Mouse (Mus musculus): Measurements from ENCODE around the gene Hoxa9. TPM values are rescaled to one million over a fixed set of nuclear protein-coding genes. Genes with fewer than 3 reads are reported as not detected.

Gene Hoxa9
- polyA plus RNA-seq, 1 experiment from 2014 or later = 0.26 TPM

DNA sequence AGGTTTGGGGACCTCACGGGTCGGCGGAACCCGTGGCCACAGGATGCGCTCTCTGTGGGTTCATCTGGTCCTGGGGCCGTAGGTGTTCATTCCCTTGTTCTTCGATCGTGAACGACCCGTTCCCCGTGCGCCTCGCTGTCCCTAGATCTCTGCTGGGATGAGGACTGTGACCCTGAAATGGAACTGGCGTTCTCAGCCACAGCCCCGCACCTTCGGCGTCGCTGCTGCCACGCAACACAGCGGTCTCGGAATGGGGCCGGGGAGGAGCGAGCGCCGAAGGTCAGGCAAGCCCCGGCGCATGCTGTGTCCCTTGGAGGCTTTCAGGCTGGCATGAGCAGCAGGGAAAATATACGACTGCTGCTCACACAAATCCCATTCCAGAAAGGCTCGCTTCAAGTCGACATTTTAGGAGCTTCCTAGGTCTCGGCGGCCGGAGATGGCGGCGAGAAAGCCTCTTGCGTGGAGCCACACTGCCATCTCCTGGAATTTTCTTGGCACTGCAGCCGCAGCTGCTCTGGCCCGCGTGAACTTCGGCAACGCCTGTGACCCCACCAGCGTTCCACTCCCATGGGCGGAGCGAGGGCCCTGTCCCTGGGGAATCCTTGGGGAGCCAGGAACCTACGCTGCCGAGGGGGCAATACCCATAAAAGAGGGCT is 9.4 kb downstream of the Hoxa9 start, which contains the start of gene Hoxa7:
Hoxa7 (minus strand) TSS at position 518 of the 656 bp plus-strand sequence.
- H3K4me3 ChIP-seq (ENCODE audit: low read depth, low read length) = peak within 1 kb of the TSS; percentile 58
- no peaks in the 10 kb centered on the region for H3K9me3 ChIP-seq (ENCODE audit: low read length)
- peak; percentile 86 for DNase-seq
- no peaks in the 10 kb centered on the region for H3K36me3 ChIP-seq (replicated peaks; ENCODE audit: insufficient read depth, low read length)
- peak; percentile 86 for ATAC-seq
- 1% methylated on average over 46 of the region's 46 CpGs for WGBS (ENCODE audit: insufficient replicate concordance)
- no peak within 1 kb of the TSS for H3K27ac ChIP-seq (ENCODE audit: low read depth)
- TF ChIP-seq EP300 (IDR thresholded peaks at IDR 0.05; ENCODE audit: low read depth) (no peak), CTCF (IDR thresholded peaks at IDR 0.05; ENCODE audit: low read depth) (peak; percentile 96)
- H3K27me3 ChIP-seq (ENCODE audit: insufficient read depth, low read length) = peaks cover 100% of the 10 kb centered on the region
- peaks cover 15% of the 10 kb centered on the region for H3K4me1 ChIP-seq (ENCODE audit: insufficient read depth)
- H3K9ac ChIP-seq (replicated peaks) = peak within 1 kb of the TSS; percentile 59
- H3K4me2 ChIP-seq (ENCODE audit: low read depth, low read length) = peak within 1 kb of the TSS; percentile 90

DNA sequence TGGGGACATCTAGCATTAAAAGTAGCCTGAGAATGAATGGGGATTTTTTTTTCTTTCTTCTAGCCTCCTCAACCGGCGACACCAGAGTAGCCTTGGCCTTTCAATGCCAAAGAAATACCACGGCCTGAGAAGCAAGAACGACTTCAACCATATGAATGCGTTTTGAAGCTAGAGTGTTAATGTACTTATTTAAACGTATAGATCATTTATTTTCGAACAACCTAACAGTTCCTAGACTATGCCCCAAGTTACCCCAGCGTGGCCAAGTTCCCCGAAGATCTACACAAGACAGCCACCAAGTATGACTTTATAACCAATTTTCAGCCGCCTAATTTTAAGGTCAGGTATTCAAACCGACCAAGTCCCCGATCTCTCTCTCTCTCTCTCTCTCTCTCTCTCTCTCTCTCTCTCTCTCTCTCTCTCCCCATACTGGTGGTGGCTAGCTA is 10.0 kb downstream of the Hoxa9 start:
- Histone ChIP-seq H3K4me1 (ENCODE audit: insufficient read depth) (peaks cover 13% of the 10 kb centered on the region), H3K27me3 (ENCODE audit: insufficient read depth, low read length) (peaks cover 100% of the 10 kb centered on the region), H3K4me2 (ENCODE audit: low read depth, low read length) (peak overlapping the region; percentile 90), H3K9ac (replicated peaks) (no peak overlapping the region; the same call in 1 of the 2 replicates), H3K36me3 (replicated peaks; ENCODE audit: insufficient read depth, low read length) (no peaks in the 10 kb centered on the region), H3K27ac (ENCODE audit: low read depth) (no peak overlapping the region), H3K4me3 (ENCODE audit: low read depth, low read length) (peak overlapping the region; percentile 58), H3K9me3 (ENCODE audit: low read length) (no peaks in the 10 kb centered on the region)
- 8% methylated on average over 12 of the region's 12 CpGs for WGBS (ENCODE audit: insufficient replicate concordance)
- TF ChIP-seq EP300 (IDR thresholded peaks at IDR 0.05; ENCODE audit: low read depth) = no peak
- TF ChIP-seq CTCF (IDR thresholded peaks at IDR 0.05; ENCODE audit: low read depth) = no peak
- ATAC-seq (no peak), DNase-seq (no peak)

- Histone ChIP-seq H3K4me2 (ENCODE audit: low read depth, low read length) (0 out of 2 replicates have a peak overlapping the region, but pooled peaks have one; percentile 10), H3K36me3 (replicated peaks; ENCODE audit: insufficient read depth, low read length) (no peaks in the 10 kb centered on the region), H3K9ac (replicated peaks) (no peak overlapping the region), H3K27me3 (ENCODE audit: insufficient read depth, low read length) (peaks cover 100% of the 10 kb centered on the region), H3K27ac (ENCODE audit: low read depth) (no peak overlapping the region), H3K4me1 (ENCODE audit: insufficient read depth) (peaks cover 13% of the 10 kb centered on the region), H3K9me3 (ENCODE audit: low read length) (no peaks in the 10 kb centered on the region), H3K4me3 (ENCODE audit: low read depth, low read length) (no peak overlapping the region)
- ATAC-seq = no peak
- TF ChIP-seq CTCF (IDR thresholded peaks at IDR 0.05; ENCODE audit: low read depth) (no peak), EP300 (IDR thresholded peaks at IDR 0.05; ENCODE audit: low read depth) (no peak)
- DNase-seq = no peak
- WGBS (ENCODE audit: insufficient replicate concordance) = 25% methylated on average over 32 of the region's 32 CpGs
These were observed 10.7 kb downstream of the Hoxa9 start for GRCm38 (mm10) chr6:52220003-52220864.

DNA sequence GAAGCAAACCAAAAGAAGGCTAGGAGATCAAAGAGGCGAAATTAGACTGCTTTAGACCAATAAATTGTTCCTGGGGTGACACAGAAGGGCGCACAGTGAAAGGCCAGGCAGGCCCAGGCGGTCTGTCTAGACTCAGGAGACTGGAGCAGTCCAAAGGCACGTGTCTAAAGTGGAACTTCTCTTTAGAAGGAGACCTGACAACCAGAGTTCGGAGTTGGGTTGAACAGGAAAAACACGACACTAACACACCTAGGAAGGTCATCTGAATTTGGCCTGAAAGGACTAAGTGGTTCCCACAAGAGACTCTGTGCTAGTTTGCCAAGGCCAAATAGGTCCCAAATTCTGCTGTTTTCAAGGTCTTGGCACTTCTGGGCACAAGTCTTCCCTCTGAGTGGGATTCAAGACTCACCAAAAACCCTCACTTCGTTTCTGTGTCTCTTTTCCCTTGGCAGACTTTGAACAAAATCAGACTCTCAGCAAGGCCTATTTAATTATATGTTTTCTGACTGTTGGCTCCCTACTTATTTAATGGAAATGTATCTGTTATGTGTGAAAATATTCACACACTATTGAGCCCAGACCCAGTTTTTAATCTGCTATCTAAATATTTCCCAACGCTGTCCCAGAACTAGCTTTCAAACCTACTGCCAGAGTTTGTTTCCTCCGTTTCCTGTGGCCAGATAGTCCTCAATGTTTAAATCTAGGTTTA is 11.5 kb downstream of the Hoxa9 start:
- Histone ChIP-seq H3K4me2 (ENCODE audit: low read depth, low read length) (no peak overlapping the region), H3K4me3 (ENCODE audit: low read depth, low read length) (no peak overlapping the region), H3K36me3 (replicated peaks; ENCODE audit: insufficient read depth, low read length) (no peaks in the 10 kb centered on the region), H3K27me3 (ENCODE audit: insufficient read depth, low read length) (peaks cover 100% of the 10 kb centered on the region), H3K4me1 (ENCODE audit: insufficient read depth) (peaks cover 13% of the 10 kb centered on the region), H3K9me3 (ENCODE audit: low read length) (no peaks in the 10 kb centered on the region), H3K9ac (replicated peaks) (no peak overlapping the region), H3K27ac (ENCODE audit: low read depth) (no peak overlapping the region)
- 55% methylated on average over 9 of the region's 9 CpGs for WGBS (ENCODE audit: insufficient replicate concordance)
- ATAC-seq = no peak
- TF ChIP-seq EP300 (IDR thresholded peaks at IDR 0.05; ENCODE audit: low read depth) (no peak), CTCF (IDR thresholded peaks at IDR 0.05; ENCODE audit: low read depth) (no peak)
- DNase-seq = no peak

DNA sequence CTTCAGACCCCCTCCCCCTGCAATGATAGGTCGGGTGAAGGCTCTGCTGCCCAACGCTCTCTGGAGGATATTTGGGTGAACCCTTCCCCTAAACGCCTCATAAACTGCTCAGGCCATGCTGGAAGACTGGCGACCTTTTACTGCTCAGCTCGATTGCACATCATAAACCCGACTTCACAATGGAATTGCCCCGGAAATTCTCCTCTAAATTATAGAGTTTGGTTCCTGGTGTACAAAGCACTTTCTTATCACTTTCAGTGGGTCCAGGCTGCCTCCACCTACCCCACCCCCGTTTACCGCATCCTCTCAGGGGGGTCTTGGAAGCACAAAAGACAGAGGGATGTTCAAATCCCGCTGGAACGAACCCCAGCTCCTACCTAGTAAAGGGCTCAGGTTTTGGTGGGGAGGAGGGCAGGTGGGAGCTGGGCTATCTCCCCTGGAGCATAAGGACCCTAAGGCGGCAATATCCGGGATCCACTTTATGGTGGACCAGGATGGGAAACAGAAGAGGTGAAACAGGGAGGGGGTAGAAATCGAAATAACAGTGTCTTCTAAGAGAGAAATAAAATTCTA is 12.2 kb downstream of the Hoxa9 start:
- Histone ChIP-seq H3K27me3 (ENCODE audit: insufficient read depth, low read length) (peaks cover 100% of the 10 kb centered on the region), H3K9me3 (ENCODE audit: low read length) (no peaks in the 10 kb centered on the region), H3K9ac (replicated peaks) (no peak overlapping the region), H3K27ac (ENCODE audit: low read depth) (no peak overlapping the region), H3K4me1 (ENCODE audit: insufficient read depth) (peaks cover 13% of the 10 kb centered on the region), H3K4me3 (ENCODE audit: low read depth, low read length) (no peak overlapping the region), H3K4me2 (ENCODE audit: low read depth, low read length) (no peak overlapping the region), H3K36me3 (replicated peaks; ENCODE audit: insufficient read depth, low read length) (no peaks in the 10 kb centered on the region)
- TF ChIP-seq CTCF (IDR thresholded peaks at IDR 0.05; ENCODE audit: low read depth) (no peak), EP300 (IDR thresholded peaks at IDR 0.05; ENCODE audit: low read depth) (no peak)
- ATAC-seq (no peak), DNase-seq (no peak)
- WGBS (ENCODE audit: insufficient replicate concordance) = 29% methylated on average over 14 of the region's 14 CpGs
